Mouse (Mus musculus) spleen, embryonic (tissue): ENCODE measurements around the gene Hes1.

Experiments
- CTCF ChIA-PET: fragments of 350-600 bp; sonication (Branson Sonifier 250); formaldehyde crosslinking; loops from one replicate; lab custom pipeline; 2022; lab: Charles Lee

The Hes1 gene

DNA sequence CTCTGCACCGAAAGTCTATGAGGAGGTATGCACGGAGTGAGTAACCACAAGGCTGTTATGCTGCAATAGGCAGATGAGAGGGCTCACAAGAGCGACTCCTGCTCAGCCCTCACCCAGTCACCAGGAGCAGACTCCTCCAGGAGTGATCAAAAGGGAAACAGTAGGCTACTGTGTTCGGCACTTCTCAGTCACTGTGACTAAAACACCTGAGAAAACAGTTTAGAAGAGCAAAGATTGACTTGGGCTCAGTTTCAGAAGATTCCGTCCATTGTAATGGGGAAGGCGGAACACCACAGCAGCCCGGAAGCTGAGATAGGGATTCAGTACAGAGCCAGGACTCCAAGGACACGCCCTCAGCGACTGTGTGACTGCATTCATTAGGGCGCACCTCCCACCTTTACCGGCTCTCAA, 16.8 kb upstream of the Hes1 start:
- CTCF ChIA-PET: no interaction called here

GRCm38 (mm10) chr16:30050767-30051490, 13.3 kb upstream of the Hes1 start:
- CTCF ChIA-PET: interaction anchor here (0.5 to 0.6 kb wide), 2 partner anchors 14 to 214 kb away, joined by 4 to 5 read pairs; no protein-coding TSS in a partner anchor

- CTCF ChIA-PET: interaction anchor here (0.5 kb wide), 1 partner anchor 214 kb away, joined by 3 read pairs; no protein-coding TSS in a partner anchor
Observed at GRCm38 (mm10) chr16:30052271-30052670, 11.9 kb upstream of the Hes1 start.

DNA sequence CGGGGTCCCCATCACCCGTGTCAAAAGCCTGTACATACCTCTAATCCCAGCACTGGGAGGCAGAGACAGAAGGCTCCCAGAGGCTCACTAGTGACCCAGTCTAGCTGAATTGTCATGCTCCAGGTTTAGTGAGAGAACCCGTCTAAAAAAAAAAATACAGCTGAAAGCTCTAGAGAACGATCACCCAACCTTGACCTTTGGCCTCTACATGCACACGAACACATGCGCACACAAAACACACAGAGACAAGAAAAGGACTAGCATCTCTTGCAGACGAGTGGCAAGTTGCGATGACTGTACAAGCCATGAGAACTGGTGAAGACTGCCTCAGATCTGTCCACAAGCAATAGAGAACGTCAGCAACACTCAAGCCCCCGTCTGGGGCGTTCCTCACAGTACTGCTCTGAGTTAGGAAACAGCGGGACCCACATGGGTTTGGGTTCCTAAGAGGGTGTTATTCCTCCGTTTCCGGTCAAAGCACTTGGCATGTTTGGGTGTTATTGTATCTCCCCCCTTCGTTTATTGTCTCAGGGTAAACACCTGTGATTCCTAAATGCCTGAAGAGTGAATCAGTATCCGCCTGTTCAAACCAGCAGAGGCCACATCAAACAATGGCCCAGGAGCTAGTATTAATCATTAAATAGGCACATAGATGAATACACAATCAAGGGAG, 11.2 kb upstream of the Hes1 start:
- CTCF ChIA-PET: interaction anchor here (1.0 kb wide), 1 partner anchor 16 kb away, joined by 3 read pairs; no protein-coding TSS in a partner anchor

- CTCF ChIA-PET: no interaction called here
Observed at GRCm38 (mm10) chr16:30054541-30054940, 9.6 kb upstream of the Hes1 start.

- CTCF ChIA-PET: interaction anchor here (1.3 kb wide), 1 partner anchor 26 kb away, joined by 3 read pairs; no protein-coding TSS in a partner anchor
Observed at GRCm38 (mm10) chr16:30055361-30055889, 8.8 kb upstream of the Hes1 start.

- CTCF ChIA-PET: interaction anchor here (0.6 to 1.3 kb wide), 2 partner anchors 26 to 1188 kb away, joined by 3 read pairs; no protein-coding TSS in a partner anchor
Observed at GRCm38 (mm10) chr16:30055927-30056326, 8.3 kb upstream of the Hes1 start.

GRCm38 (mm10) chr16:30056906-30057305, 7.3 kb upstream of the Hes1 start:
- CTCF ChIA-PET: no interaction called here

- CTCF ChIA-PET: no interaction called here
Observed at GRCm38 (mm10) chr16:30058974-30059717, 5.0 kb upstream of the Hes1 start.

DNA sequence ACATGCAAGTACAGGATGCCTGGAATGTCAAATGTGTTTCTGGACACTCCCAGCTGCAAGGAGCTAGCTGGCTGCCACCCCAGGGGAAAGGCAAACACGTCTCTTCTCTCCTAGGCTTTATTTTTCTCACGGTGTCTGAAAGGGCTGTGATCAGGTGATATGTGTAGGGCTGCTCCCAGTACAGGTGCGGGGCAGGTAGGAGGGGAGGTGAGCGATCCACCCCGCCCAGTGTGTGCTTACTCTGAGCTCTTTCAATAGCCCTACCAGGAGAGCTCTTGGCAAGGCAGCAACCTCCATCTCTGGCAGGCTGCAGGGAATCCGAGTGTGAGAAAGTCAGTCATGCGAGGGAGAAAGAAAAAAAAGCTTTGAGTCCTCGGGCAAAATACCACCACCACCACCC, 3.8 kb upstream of the Hes1 start:
- CTCF ChIA-PET: interaction anchor here (1.0 kb wide), 1 partner anchor 11 kb away, joined by 3 read pairs; no protein-coding TSS in a partner anchor

- CTCF ChIA-PET: no interaction called here
Observed at GRCm38 (mm10) chr16:30062242-30063030, 1.7 kb upstream of the Hes1 start.

- CTCF ChIA-PET: interaction anchor here (0.6 to 1.4 kb wide), 3 partner anchors 23 to 335 kb away, joined by 3 to 5 read pairs (median 3); no protein-coding TSS in a partner anchor
Observed at GRCm38 (mm10) chr16:30063121-30063881, 883 bp upstream of the Hes1 start.

- CTCF ChIA-PET: interaction anchor here (0.7 kb wide), 1 partner anchor 14 kb away, joined by 4 read pairs; no protein-coding TSS in a partner anchor
Observed at GRCm38 (mm10) chr16:30064613-30065012, 429 bp downstream of the Hes1 start.

DNA sequence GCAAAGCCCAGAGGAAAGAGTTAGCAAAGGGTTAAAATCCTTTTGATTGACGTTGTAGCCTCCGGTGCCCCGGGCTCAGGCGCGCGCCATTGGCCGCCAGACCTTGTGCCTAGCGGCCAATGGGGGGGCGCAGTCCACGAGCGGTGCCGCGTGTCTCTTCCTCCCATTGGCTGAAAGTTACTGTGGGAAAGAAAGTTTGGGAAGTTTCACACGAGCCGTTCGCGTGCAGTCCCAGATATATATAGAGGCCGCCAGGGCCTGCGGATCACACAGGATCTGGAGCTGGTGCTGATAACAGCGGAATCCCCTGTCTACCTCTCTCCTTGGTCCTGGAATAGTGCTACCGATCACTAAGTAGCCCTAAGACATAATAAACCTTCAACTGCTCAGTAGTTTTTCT, 893 bp downstream of the Hes1 start:
- CTCF ChIA-PET: interaction anchor here (0.7 kb wide), 1 partner anchor 15 kb away, joined by 4 read pairs; no protein-coding TSS in a partner anchor

GRCm38 (mm10) chr16:30065537-30066183, 1.5 kb downstream of the Hes1 start:
- CTCF ChIA-PET: interaction anchor here (0.7 kb wide), 2 partner anchors 15 to 22 kb away, joined by 3 to 4 read pairs; no protein-coding TSS in a partner anchor

- CTCF ChIA-PET: interaction anchor here (0.7 kb wide), 1 partner anchor 22 kb away, joined by 3 read pairs; no protein-coding TSS in a partner anchor
Observed at GRCm38 (mm10) chr16:30066184-30066851, 2.1 kb downstream of the Hes1 start.

GRCm38 (mm10) chr16:30066852-30067301, 2.7 kb downstream of the Hes1 start:
- CTCF ChIA-PET: no interaction called here
